Mouse (Mus musculus) spleen, adult 2 months (tissue): ENCODE data around the gene Shld1.

ENCODE experiments used
- CTCF ChIP-seq: fragments of 200-500 bp; IDR thresholded peaks from 2 replicates; pipeline ENCODE4 v1.5.1; 2011; ENCODE audit warnings: mild to moderate bottlenecking, inconsistent platforms; ENCODE audit not compliant: insufficient read depth, insufficient read length, insufficient replicate concordance; ENCODE audit errors: extremely low read depth
- POLR2A ChIP-seq: fragments of 200-500 bp; IDR thresholded peaks from 2 replicates; pipeline ENCODE4 v1.6.1; 2011; ENCODE audit warnings: low read depth, low read length, inconsistent platforms

DNA sequence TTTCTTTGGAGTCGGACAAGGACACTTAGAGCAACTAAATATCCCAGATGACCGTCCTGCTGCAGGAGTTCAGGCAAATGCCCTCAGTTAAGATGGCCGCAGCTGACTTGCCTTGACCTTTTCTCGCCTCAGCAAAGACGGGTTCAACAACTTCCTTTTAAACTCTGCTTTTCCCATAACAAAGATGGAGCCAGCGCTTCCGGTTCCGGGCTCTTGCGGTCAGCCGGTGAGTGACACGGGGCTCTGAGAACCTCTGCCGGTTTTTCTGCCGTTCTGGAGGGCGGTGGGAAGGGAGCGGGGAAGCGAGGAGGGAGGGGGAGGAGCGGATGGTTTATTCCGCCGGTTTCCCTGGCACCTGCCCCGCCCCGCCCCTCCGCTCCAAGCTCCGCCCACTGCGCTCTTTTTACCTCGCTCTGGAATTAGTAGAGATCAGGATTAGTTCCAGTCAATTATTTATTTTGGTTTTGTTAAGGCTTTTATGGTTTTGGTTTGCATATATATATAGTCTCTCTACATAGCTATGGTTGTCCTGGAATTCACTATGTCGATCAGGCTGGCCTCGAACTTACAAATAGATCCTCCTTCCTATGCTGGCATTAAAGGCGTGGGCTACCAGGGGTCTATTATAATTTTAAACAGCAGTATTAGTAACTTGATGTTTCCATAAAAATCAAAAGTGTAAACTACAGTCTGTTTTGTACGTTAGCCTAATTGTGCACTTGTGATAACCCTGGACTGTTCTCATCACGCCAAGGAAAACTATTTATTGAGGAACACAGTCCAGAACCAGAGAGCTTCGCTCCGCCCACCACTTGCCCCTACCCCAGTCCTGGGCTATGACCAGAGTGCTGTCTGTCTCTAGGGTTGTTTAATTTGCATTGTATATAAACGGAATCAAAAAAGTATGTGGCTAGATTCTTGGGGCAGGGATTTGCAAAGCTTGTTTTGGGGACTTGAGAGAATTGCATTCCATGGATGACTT is at the start of gene Shld1:
- no peak for TF ChIP-seq CTCF
- TF ChIP-seq POLR2A = peak; percentile 1; the same call in 1 of the 2 replicates
